Mouse (Mus musculus) MEL (cell line): ENCODE results near the gene Sh3glb2.

ENCODE experiments used
- CTCF ChIP-seq, 3 experiments: IDR thresholded peaks in 2 of 3; conservative IDR thresholded peaks in 1 of 3; 2 replicates each; pipeline ENCODE4 v1.5.1; 2011 to 2012; ENCODE audit warnings: low read length in 3 of 3, low read depth in 2 of 3, mild to moderate bottlenecking in 2 of 3, improper control_type of control experiment in 1 of 3, inconsistent platforms in 1 of 3, mixed read lengths in 1 of 3, moderate library complexity in 1 of 3; ENCODE audit not compliant: control insufficient read depth in 1 of 3, insufficient read depth in 1 of 3, poor library complexity in 1 of 3, severe bottlenecking in 1 of 3
- RAD21 ChIP-seq: IDR thresholded peaks from 2 replicates; pipeline ENCODE4 v1.6.1; 2011; ENCODE audit warnings: mild to moderate bottlenecking, low read depth, low read length, improper control_type of control experiment
- RCOR1 ChIP-seq: IDR thresholded peaks from 2 replicates; pipeline ENCODE4 v1.6.1; 2012; ENCODE audit warnings: low read depth, mild to moderate bottlenecking, inconsistent platforms, low read length, improper control_type of control experiment
- SIN3A ChIP-seq: IDR thresholded peaks from 2 replicates; pipeline ENCODE4 v1.6.1; 2012; ENCODE audit warnings: low read length, improper control_type of control experiment, inconsistent platforms
- ZMIZ1 ChIP-seq: IDR thresholded peaks from 2 replicates; pipeline ENCODE4 v1.6.1; 2012; ENCODE audit warnings: low read depth, mild to moderate bottlenecking, inconsistent platforms, low read length, improper control_type of control experiment, moderate library complexity

DNA sequence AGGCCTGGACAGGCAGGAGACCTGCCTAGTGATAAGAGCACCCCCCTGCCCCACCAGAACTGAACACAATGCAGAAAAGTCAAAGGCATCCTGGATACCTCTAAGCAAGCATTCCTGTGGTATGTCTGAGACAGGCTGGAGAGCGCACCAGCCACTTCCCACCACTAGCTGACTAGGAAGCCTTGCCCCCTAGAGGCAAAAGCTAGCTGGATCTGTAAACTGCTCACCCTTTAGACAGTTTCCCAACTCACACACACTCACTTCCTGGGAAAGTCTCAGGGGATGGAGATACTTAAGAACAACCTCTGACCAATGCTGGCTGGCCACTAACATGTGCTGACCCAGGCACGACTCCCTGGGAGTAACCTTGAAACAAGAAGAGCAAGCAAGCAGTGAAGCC lies 8.0 kb downstream of the Sh3glb2 start:
- TF ChIP-seq SIN3A (no peak), CTCF (IDR thresholded peaks at IDR 0.05 in 2 of 3, conservative IDR thresholded peaks at IDR 0.05 in 1 of 3; ENCODE audit: control insufficient read depth in 1 of 3, insufficient read depth in 1 of 3, low read depth in 2 of 3, low read length in 3 of 3, poor library complexity in 1 of 3, severe bottlenecking in 1 of 3) (peak; percentile 4 to 45 (median 25); a peak in 5 of 6 replicates), ZMIZ1 (no peak), RAD21 (no peak), RCOR1 (no peak)
